Mouse (Mus musculus): Measurements from ENCODE around the gene Gm8439. TPM values are rescaled to one million over a fixed set of nuclear protein-coding genes. Genes with fewer than 3 reads are reported as not detected.
"Not testable (repeated sequence)": the region's sequence is repeated elsewhere in the genome, so short reads cannot be mapped to it uniquely, and the experiment has no call there.

The Gm8439 gene
- total RNA-seq, 2 experiments from 2014 or later: not detected

GRCm38 (mm10) chr4:120589070-120589469 is 525 bp downstream of the Gm8439 start:
- intact Hi-C loops (cut with DNase I): loop anchor here (1.0 kb wide), 1 partner anchor 93 kb away; no protein-coding TSS in a partner anchor
- Histone ChIP-seq H3K27ac (no peak overlapping the region), H3K4me3 (no peak overlapping the region)
- TF ChIP-seq CTCF (IDR thresholded peaks at IDR 0.05): no peak
- no peak for DNase-seq

DNA sequence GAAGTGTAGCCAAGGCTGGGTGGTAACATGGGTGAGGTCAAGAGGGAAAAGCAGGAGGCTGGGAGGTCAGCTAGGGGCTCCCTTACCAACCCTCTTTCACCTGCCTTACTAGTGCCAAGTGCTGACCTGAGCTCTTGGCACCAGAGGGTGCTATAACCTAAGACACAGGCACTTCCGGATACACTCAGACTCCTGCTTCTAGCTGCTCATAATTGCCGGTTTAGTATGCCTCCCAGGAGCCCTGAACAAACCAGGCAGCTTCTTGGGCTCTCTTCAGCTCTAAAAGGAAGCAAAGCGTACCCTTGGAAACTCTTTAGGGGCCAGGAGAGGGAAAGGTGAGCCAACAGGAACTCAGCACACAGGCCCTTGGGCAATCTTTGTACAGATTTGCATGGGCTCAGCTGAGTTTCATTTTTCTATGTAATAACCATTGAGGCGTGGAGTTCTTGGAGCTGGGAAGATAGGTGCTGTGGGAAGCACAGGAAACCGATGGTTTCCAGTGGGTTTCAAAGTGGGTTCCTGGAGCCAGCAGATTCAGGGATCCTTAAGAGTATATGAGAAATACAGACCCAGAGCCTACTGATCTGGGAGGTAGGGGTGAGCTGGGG is 1.4 kb downstream of the Gm8439 start:
- Histone ChIP-seq H3K4me3 (no peak overlapping the region), H3K27ac (peak overlapping the region; percentile 46)
- TF ChIP-seq CTCF (IDR thresholded peaks at IDR 0.05): peak; percentile 95
- DNase-seq: peak; percentile 57
- intact Hi-C loops (cut with DNase I): loop anchor here (1.0 to 5.0 kb wide), 3 partner anchors 77 to 165 kb away; partner anchors contain the start of gene Cited4

DNA sequence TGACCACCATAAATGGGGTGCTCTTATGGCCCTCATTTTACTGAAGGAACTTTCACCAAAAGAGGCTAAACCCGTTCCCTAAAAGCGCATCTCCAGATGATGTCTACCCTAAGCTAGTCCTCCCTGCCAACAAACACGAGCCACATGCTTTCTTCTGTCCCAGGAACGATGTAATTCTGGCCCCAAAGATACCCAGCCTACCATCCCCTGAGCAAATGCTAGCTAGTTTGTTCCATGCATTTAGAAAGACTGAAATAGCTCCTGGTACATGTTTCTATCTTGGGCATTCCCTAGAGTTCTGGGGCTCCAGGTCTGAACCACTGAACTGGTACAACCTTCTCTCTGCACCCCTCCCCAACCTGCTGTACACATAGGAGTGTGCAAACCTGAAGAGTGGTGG is 2.4 kb downstream of the Gm8439 start:
- Histone ChIP-seq H3K27ac (no peak overlapping the region), H3K4me3 (no peak overlapping the region)
- DNase-seq: no peak
- intact Hi-C loops (cut with DNase I): loop anchor here (1.0 to 5.0 kb wide), 2 partner anchors 76 to 164 kb away; partner anchors contain the start of gene Cited4
- TF ChIP-seq CTCF (IDR thresholded peaks at IDR 0.05): no peak

DNA sequence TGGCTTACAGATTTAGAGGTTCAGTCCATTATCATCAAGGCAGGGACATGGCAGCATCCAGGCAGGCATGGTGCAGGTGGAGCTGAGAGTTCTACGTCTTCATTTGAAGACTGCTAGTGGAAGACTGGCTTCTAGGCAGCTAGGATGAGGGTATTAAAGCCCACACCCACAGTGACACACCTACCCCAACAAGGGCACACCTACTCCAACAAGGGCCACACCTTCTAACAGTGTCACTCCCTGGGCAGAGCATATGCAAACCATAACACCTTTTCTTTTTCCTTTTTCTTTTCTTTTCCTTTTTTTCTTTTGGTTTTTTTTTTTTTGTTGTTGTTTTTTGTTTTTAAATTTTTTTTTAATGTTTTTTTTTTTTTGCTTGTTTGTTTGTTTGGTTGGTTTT is 7.7 kb downstream of the Gm8439 start:
- DNase-seq; intact Hi-C loops (cut with DNase I): not testable (repeated sequence)

DNA sequence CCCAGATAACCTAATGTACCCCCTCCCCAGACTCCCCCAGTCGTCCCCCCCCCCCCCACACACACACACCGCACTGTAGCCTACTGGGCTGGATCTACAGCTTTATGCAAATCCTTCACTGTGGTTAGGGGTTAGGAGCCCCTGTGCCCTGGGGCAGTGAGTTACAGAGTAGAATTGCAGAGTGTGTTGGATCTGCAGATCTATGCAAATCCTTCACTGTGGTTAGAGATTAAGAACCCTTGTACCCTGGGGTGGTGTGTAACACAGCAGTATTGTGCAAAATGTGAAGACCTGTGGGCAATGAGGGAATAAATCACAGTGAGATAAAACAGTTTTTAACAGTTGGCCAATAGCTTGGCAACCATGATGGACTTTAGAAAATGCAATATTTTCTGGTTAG is 10.4 kb downstream of the Gm8439 start:
- no peak for DNase-seq
- no peak overlapping the region for H3K4me3 ChIP-seq
- no peak for TF ChIP-seq CTCF (IDR thresholded peaks at IDR 0.05)
- intact Hi-C loops (cut with DNase I): no loop called here
- H3K27ac ChIP-seq: no peak overlapping the region

More for the DNA sequence above, 7.7 kb downstream of the Gm8439 start:
- not testable (repeated sequence) for H3K27ac ChIP-seq, H3K4me3 ChIP-seq

DNA sequence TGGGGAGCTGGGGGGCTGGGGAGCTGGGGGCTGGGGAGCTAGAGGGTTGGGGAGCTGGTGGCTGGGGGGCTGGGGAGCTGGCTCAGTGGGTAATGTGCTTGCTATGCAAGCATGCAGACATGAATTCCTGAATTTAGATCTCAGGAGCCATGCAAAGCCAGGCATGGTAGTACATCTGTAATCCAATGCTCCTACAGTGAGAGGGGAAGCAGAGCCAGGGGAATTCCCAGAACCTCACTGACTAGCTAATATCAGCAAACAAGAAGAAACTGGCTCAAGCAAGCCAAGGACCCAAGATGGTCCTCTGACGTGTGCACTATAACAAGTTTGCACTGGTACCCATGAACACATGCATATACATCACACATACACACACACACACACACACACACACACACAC is 13.2 kb downstream of the Gm8439 start:
- no peak for DNase-seq
- no peak overlapping the region for H3K4me3 ChIP-seq
- intact Hi-C loops (cut with DNase I): no loop called here
- no peak for TF ChIP-seq CTCF (IDR thresholded peaks at IDR 0.05)
- H3K27ac ChIP-seq: no peak overlapping the region

DNA sequence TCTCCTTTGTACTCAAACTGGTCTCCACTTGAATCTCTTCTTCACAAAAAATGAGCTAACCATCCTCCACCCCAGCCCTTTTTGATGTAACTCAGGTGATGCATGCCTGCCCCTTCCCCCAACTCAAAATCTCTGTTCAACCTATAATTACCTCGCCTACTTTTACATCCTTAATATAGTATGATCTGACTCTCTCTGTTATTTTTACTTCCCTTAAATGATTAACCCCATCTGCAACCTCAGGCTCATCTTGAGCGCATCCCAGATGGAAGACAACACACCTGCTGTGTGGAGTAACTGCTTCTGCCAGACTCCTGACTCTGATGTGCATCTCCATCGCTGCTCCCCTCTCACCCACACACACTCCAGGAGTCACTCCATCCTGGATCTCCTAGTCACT is 14.1 kb downstream of the Gm8439 start:
- Histone ChIP-seq H3K27ac (no peak overlapping the region), H3K4me3 (no peak overlapping the region)
- intact Hi-C loops (cut with DNase I): no loop called here
- no peak for DNase-seq
- no peak for TF ChIP-seq CTCF (IDR thresholded peaks at IDR 0.05)

DNA sequence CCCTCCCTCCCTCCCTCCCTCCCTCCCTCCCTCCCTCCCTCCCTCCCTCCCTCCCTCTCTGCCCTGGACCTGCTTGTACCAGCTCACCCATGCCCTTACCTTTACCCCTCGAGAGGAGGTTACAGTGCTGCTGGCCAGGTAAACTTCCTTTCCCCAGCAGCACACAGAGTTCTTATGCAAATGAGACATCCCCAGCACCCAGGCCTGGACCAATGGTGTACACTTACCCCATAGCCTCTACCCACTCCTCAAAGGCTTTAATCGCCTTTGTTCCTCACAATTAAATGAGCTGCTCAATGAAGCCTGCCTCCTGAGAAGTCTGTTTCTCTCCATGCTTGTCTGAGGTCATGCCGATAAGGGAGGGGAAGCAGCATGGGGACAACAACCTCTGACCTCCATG is 18.4 kb downstream of the Gm8439 start:
- DNase-seq: no peak
- no peak for TF ChIP-seq CTCF (IDR thresholded peaks at IDR 0.05)
- intact Hi-C loops (cut with DNase I): no loop called here
- no peak overlapping the region for H3K4me3 ChIP-seq
- no peak overlapping the region for H3K27ac ChIP-seq

GRCm38 (mm10) chr4:120611005-120611404 is 22.5 kb downstream of the Gm8439 start:
- Histone ChIP-seq H3K27ac (peak overlapping the region; percentile 16; the same call in 1 of the 2 replicates), H3K4me3 (no peak overlapping the region)
- intact Hi-C loops (cut with DNase I): no loop called here
- DNase-seq: no peak
- no peak for TF ChIP-seq CTCF (IDR thresholded peaks at IDR 0.05)

DNA sequence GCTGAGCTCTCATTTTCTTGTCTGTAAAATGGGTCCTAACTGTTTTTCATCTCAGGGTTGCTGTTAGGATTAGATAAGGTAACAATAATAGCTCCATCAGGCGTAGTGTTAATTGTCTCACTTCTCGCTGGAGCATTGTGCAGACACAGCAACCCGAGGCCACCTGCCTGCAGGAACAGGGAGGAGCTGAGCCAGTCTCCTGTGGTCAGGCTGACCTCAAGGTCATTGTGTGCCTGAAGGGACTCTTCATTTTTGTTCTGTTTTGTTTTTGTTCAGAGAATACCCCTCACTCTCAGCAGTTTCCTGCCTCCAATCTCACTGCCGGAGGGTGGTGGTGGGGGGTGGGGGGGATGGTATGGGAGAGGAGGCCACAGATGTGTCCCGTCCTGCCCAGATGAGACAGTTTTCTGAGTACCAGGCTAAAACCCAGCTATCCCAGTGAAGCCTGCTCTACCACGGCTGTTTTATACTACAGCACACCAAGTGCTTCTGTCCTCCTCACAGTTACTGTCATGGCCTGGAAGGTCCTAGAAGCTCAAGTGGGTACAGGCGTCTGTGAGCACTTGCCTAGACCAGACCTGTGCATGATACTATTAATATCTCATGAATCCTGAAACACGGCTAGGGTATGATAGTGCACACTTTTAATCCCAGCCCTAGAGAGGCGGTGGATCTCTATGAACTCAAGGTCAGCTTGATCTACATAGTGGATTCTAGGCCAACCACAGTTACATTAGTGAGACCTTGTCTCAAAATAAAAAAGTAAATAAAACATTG is 23.9 kb downstream of the Gm8439 start:
- intact Hi-C loops (cut with DNase I): loop anchor here (1.0 kb wide), 1 partner anchor 55 kb away; no protein-coding TSS in a partner anchor
- Histone ChIP-seq H3K4me3 (peak overlapping the region; percentile 71), H3K27ac (peak overlapping the region; percentile 97)
- peak; percentile 38 for DNase-seq
- no peak for TF ChIP-seq CTCF (IDR thresholded peaks at IDR 0.05)

GRCm38 (mm10) chr4:120613691-120614329 is 25.3 kb downstream of the Gm8439 start:
- peak overlapping the region; percentile 71 for H3K4me3 ChIP-seq
- TF ChIP-seq CTCF (IDR thresholded peaks at IDR 0.05): no peak
- intact Hi-C loops (cut with DNase I): loop anchor here (1.0 kb wide), 1 partner anchor 53 kb away; no protein-coding TSS in a partner anchor
- DNase-seq: peak; percentile 82
- H3K27ac ChIP-seq: peak overlapping the region; percentile 97

GRCm38 (mm10) chr4:120614644-120615043 is 26.1 kb downstream of the Gm8439 start:
- H3K27ac ChIP-seq: peak overlapping the region; percentile 97
- no peak for TF ChIP-seq CTCF (IDR thresholded peaks at IDR 0.05)
- no peak overlapping the region for H3K4me3 ChIP-seq
- DNase-seq: peak; percentile 38
- intact Hi-C loops (cut with DNase I): no loop called here

Measured in gastrocnemius, adult 2 months (tissue).